Mouse (Mus musculus) cerebellum, postnatal 10 days (tissue): Measurements from ENCODE around the gene Afg3l1.
"Not testable (repeated sequence)": the region's sequence is repeated elsewhere in the genome, so short reads cannot be mapped to it uniquely, and the experiment has no call there.

Experiments
- DNase-seq, 2 experiments: peaks; one replicate each; pipeline ENCODE4 v3.0.0; 2021; ENCODE audit warnings: mixed read lengths in 2 of 2

Gene Afg3l1

GRCm38 (mm10) chr8:123477737-123478258 lies at the start of gene Afg3l1:
Gene Afg3l1 (plus strand): TSS chr8:123477903.
- DNase-seq: peak; percentile 97 to 98

GRCm38 (mm10) chr8:123428343-123428893 lies 49.3 kb upstream of the Afg3l1 start:
- no peak for DNase-seq

- DNase-seq: no peak
Measured at GRCm38 (mm10) chr8:123428939-123429721, 48.6 kb upstream of the Afg3l1 start.

- not testable (repeated sequence) for DNase-seq
Measured at GRCm38 (mm10) chr8:123429722-123430013, 48.0 kb upstream of the Afg3l1 start.

GRCm38 (mm10) chr8:123430936-123431335 lies 46.8 kb upstream of the Afg3l1 start:
- not testable (repeated sequence) for DNase-seq

- no peak for DNase-seq
Measured at GRCm38 (mm10) chr8:123431616-123432365, 45.9 kb upstream of the Afg3l1 start.

GRCm38 (mm10) chr8:123432381-123432780 lies 45.3 kb upstream of the Afg3l1 start:
- DNase-seq: no peak

- DNase-seq: not testable (repeated sequence)
Measured at GRCm38 (mm10) chr8:123433241-123433974, 44.3 kb upstream of the Afg3l1 start.

GRCm38 (mm10) chr8:123441788-123442187 lies 35.9 kb upstream of the Afg3l1 start:
- DNase-seq: no peak

- no peak for DNase-seq
Measured at GRCm38 (mm10) chr8:123442351-123442750, 35.4 kb upstream of the Afg3l1 start.

- DNase-seq: peak; percentile 99
Measured at GRCm38 (mm10) chr8:123442871-123443575, 34.7 kb upstream of the Afg3l1 start.

GRCm38 (mm10) chr8:123443576-123443921 lies 34.2 kb upstream of the Afg3l1 start:
- no peak for DNase-seq

GRCm38 (mm10) chr8:123444131-123444530 lies 33.6 kb upstream of the Afg3l1 start:
- DNase-seq: no peak

GRCm38 (mm10) chr8:123445981-123446380 lies 31.7 kb upstream of the Afg3l1 start:
- no peak for DNase-seq

GRCm38 (mm10) chr8:123446799-123447198 lies 30.9 kb upstream of the Afg3l1 start:
- no peak for DNase-seq

- no peak for DNase-seq
Measured at GRCm38 (mm10) chr8:123450783-123451182, 26.9 kb upstream of the Afg3l1 start.

GRCm38 (mm10) chr8:123451747-123452146 lies 26.0 kb upstream of the Afg3l1 start:
- DNase-seq: not testable (repeated sequence)

- DNase-seq: no peak
Measured at GRCm38 (mm10) chr8:123452149-123452548, 25.6 kb upstream of the Afg3l1 start.

- no peak for DNase-seq
Measured at GRCm38 (mm10) chr8:123453291-123453690, 24.4 kb upstream of the Afg3l1 start.

- DNase-seq: no peak
Measured at GRCm38 (mm10) chr8:123453951-123454350, 23.8 kb upstream of the Afg3l1 start.

- no peak for DNase-seq
Measured at GRCm38 (mm10) chr8:123454559-123454958, 23.1 kb upstream of the Afg3l1 start.

GRCm38 (mm10) chr8:123463651-123464050 lies 14.1 kb upstream of the Afg3l1 start:
- no peak for DNase-seq
